Mouse (Mus musculus) CD4-positive, CD25-positive, alpha-beta regulatory T cell, adult 2 months (primary cell): Measurements from ENCODE around the gene Foxk1.

ENCODE experiments used
- DNase-seq: peaks from one replicate; pipeline ENCODE4 v3.0.0-alpha.2; 2012; ENCODE audit warnings: low read depth, low spot score

Foxk1 gene

DNA sequence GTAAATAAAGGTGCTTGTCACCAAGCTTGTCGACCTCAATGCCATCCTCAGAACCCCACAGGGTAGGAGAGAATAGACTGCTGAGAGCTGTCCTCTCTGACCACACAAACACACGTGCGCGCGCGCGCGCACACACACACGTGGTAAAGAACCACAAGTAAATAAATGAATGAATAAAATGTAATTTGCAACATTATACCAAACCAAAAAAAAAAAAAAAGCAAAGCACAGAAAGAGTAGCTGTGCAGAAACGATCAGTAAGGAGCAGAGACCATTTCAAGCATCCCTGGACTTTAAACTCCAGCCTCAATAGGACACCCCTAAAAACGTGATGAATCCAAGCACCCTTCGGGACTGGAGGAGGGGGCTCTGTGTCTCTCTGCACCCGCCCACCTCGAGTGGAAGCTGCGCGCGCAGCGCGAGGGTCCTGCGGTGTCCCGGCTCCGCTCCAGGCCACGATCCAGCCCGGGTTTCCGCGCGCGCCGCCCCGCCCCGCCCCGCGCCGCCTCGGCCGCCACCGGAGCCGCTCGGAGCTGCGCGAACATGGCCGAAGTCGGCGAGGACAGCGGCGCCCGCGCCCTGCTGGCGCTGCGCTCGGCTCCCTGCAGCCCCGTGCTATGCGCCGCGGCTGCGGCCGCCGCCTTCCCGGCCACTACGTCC is at the start of gene Foxk1:
Gene Foxk1, plus strand, starts transcription at position 517 of the 660 bp plus-strand sequence.
- peak; percentile 91 for DNase-seq

GRCm38 (mm10) chr5:142352336-142352892 is 48.9 kb upstream of the Foxk1 start:
- DNase-seq, result no peak

- DNase-seq, result no peak
These were observed 46.2 kb upstream of the Foxk1 start for GRCm38 (mm10) chr5:142355144-142355543.

DNA sequence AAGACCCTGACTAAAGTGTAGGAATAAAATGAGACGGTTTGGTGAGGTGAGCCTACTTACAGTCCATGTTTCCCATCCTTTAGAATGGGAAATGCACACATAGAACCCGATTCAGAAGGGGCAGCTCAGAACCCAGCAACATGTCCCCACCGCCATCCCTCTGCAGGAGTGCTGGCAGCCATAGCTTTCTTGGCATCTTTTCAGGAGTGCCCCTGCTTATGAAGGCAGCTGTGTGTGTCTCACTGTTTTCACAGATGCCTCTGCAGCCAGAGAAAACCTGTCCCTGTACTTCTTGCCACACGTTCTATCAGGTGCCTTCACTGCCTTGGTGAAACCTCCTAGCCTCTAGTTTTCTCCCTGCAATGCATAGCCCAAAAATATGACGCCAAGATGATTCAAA is 40.1 kb upstream of the Foxk1 start:
- DNase-seq, result no peak

DNA sequence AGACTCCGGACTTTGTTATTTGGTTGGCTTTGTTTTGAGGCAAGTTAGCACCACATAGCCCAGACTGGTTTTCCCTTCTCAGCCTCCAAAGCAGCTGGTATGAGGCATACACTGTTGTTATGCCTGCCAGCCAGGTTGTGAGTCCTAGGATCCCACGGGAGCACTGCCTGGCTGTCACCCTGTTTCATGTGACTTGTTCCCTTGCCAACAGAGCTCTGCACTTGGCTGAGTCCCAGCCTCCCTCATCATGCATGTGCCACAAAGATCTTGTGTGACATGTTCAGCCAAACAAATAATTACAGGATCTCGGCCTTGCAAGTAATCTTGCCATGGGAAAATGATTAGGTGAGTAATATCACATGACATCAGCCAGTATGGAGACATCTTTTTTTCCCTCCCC is 38.4 kb upstream of the Foxk1 start:
- DNase-seq, result no peak

GRCm38 (mm10) chr5:142364095-142364494 is 37.2 kb upstream of the Foxk1 start:
- DNase-seq, result no peak

- peak; percentile 97 for DNase-seq
These were observed 33.9 kb upstream of the Foxk1 start for GRCm38 (mm10) chr5:142367085-142368081.

GRCm38 (mm10) chr5:142368122-142368521 is 33.2 kb upstream of the Foxk1 start:
- DNase-seq, result no peak

DNA sequence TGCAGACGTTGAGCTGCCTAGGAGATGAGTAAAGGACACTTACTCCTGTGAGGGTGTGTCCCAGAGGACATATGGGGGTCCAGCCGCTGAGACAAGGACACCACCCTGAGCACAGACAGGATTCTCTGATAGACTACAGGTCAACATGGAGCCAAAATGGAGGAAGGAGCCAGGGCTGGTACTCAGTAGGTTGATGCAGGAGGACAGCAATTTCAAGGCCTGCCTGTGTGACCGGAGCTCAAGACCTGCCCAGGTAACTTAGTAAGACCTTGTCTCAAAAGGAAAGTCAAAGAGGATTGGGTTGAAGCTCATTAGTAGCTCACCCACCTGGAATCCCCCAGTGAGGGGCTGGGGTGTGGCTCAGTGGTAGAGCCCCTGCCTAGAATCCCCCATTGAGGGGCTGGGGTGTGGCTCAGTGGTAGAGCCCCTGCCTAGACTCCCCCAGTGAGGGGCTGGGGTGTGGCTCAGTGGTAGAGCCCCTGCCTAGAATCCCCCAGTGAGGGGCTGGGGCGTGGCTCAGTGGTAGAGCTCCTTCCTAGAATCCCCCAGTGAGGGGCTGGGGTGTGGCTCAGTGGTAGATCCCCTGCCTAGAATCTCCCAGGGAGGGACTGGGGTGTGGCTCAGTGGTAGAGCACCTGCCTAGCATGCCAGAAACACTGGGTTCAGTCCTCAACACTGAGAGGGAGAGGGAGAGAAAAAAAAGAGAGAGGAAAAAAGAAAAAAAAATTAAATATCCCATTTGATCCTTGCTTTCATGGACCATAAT is 30.7 kb upstream of the Foxk1 start:
- DNase-seq, result no peak

- peak; percentile 31 for DNase-seq
These were observed 29.8 kb upstream of the Foxk1 start for GRCm38 (mm10) chr5:142371172-142372155.

DNA sequence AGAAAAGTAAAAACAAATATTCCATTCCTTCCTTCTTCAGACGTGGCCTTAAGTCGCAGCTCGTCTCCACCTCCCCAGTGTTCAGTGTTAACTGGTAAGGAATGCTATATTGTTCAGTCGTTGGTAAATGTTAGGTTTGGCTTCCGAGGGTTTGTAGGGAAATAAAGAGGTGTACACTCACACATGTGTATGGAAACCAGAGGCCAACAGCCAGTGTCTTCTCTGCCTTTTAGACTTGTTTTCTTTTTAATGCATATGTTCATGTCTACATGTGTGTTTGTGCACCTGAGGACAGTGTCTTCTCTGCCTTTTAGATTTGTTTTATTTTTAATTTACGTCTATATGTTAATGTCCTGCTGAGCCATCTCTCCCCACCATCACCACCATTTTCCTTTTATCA is 29.1 kb upstream of the Foxk1 start:
- no peak for DNase-seq

DNA sequence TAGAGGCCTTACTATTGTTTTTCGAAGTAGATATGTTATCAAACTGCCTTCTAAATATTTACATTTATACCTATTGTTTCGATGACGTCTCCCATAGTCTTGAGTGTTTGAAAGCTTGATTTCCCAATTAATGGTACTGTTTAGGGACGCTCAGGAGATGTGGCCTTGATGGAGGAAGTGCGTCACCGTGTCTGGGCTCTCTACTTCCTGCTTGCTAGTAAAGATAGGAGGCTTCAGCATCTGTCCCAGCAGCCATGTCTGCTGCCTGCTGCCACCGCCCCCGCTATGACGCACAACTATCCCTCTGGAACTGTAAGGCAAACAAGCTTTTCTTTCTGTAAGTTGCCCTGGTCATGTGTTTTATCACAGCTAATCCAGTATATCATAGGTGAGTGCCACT is 27.0 kb upstream of the Foxk1 start:
- no peak for DNase-seq

GRCm38 (mm10) chr5:142375641-142376040 is 25.7 kb upstream of the Foxk1 start:
- peak; percentile 23 for DNase-seq

GRCm38 (mm10) chr5:142376071-142376470 is 25.2 kb upstream of the Foxk1 start:
- peak; percentile 49 for DNase-seq

DNA sequence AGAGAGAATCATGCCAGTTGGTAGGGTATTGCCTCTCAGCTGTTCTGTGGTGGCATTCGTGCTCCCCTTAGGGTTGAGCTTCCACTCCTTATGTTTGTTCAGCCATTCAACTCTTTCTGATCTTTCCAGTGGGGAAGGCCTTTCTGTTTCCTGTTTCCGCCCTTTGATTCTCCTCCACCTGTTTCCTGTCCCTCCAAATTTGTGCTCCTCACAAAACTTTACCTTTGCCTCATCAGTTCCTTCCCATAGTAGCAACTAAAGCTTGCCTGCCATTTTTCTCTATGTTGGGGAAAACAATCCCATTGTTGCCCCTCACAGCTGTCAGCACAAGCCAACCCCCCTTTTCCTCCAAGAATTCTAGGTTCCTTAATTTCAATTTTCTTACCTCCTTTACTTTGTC is 23.2 kb upstream of the Foxk1 start:
- DNase-seq, result no peak

DNA sequence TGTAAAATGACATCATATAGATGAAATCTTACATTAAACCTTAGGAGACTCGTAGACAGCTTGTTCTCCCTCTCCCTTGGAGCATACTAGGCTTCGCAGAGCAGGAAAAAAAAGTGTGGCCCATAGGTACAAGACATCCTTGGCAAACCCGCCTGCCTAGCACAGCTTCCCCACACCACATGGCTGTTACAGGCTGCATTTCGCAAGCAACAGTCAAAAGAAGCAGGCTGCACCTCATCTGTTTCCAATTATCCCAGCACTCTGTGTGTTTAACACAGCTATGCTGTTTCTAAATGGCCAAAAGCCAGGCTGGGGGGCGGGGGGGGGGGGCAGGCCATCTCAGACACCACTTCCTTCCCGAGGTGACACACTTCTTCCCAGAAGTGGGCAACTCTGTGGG is 20.8 kb upstream of the Foxk1 start:
- DNase-seq, result no peak

GRCm38 (mm10) chr5:142384911-142385660 is 16.2 kb upstream of the Foxk1 start:
- DNase-seq, result no peak

GRCm38 (mm10) chr5:142386329-142386728 is 15.0 kb upstream of the Foxk1 start:
- DNase-seq, result no peak

DNA sequence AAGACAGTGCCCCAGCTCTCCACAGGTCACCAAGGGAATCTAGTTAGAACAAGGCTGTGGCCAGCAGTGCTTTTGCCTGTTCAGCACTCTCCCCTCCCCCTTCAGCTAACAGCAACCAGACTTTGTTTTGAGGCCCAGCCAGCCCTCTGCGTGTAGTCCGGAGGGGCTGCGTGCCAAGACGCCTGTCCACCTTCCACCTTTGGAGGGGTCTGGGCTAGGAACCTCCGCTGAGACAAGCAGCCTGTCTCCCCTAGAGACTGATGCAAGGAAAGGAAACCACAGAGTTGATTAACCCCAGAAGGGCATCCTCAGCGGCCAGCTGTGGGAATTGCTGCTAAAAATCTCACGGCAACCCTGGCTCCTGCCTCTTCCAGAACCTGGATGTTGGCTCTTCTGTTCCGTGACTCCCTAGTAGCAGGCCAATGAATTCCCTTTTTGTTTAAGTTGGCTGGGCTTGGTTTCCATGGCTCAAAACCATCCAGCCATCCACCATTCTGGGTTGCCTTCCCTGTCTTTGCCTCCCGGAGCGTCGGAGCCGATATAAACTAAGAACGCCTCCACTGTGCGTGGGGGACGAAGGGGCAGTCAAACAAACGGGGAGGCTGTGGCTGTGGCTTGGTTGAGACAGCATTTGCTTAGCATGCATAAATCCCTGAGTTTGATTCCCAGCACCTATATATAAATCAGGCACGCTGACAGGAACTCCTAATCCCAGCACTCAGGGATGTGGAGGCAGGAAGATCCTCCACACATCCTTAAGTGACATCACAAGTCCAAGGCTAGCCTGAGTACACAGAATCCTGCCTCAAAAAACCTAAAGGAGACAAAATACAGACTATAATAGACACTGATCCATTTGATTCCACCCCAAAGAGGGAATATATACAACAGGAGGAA is 14.3 kb upstream of the Foxk1 start:
- no peak for DNase-seq
